22 mouse cellular contexts compared by ENCODE assay signal in genomic region chr13:48663988-48664339, GRCm38 (mm10). TPM values are rescaled to one million over a fixed set of nuclear protein-coding genes. Genes with fewer than 3 reads are reported as not detected.
DNase-seq lines count a peak whose midpoint lies in the region; ATAC-seq and TF ChIP-seq lines count a peak whose summit lies in the region.
"Had no signal": no experiment of that assay in that cellular context is flagged by ENCODE, and none has a peak within 500 bp of the region (broad histone marks: within the 10 kb centered on the region; RNA-seq: fewer than 3 reads in every experiment).

No protein-coding gene starts in this region.

- H3K4me1 ChIP-seq in hindbrain, embryonic 12.5 days, result peaks cover 36% of the 10 kb centered on the region
- H3K4me1 ChIP-seq in hindbrain, embryonic 13.5 days (replicated peaks), result peaks cover 37% of the 10 kb centered on the region
- H3K4me1 ChIP-seq in embryonic facial prominence, embryonic 13.5 days, result peaks cover 59% of the 10 kb centered on the region
- peaks cover 54% of the 10 kb centered on the region for H3K4me1 ChIP-seq in limb, embryonic 15.5 days

- WGBS in hindbrain, embryonic 12.5 days, result 4% methylated on average over 7 of the region's 7 CpGs
- WGBS in hindbrain, embryonic 13.5 days, result 7% methylated on average over 7 of the region's 7 CpGs
- WGBS in embryonic facial prominence, embryonic 13.5 days, result 16% methylated on average over 7 of the region's 7 CpGs
- 37% methylated on average over 7 of the region's 7 CpGs for WGBS in limb, embryonic 15.5 days

- H3K27ac ChIP-seq in hindbrain, embryonic 12.5 days, result no peak overlapping the region
- H3K27ac ChIP-seq in hindbrain, embryonic 13.5 days, result no peak overlapping the region
- no peak overlapping the region for H3K27ac ChIP-seq in embryonic facial prominence, embryonic 13.5 days
- no peak overlapping the region for H3K27ac ChIP-seq in limb, embryonic 15.5 days
- H3K27ac ChIP-seq in layer of hippocampus, adult 2 months, result no peak overlapping the region
- H3K27ac ChIP-seq: liver, embryonic 15.5 days; midbrain, embryonic 13.5 days had no signal

- H3K36me3 ChIP-seq in hindbrain, embryonic 12.5 days, result no peaks in the 10 kb centered on the region
- no peaks in the 10 kb centered on the region for H3K36me3 ChIP-seq in hindbrain, embryonic 13.5 days
- no peaks in the 10 kb centered on the region for H3K36me3 ChIP-seq in embryonic facial prominence, embryonic 13.5 days
- no peaks in the 10 kb centered on the region for H3K36me3 ChIP-seq in limb, embryonic 15.5 days
- H3K36me3 ChIP-seq: liver, embryonic 15.5 days; midbrain, embryonic 13.5 days had no signal

- H3K9ac ChIP-seq in hindbrain, embryonic 12.5 days, result no peak overlapping the region
- H3K9ac ChIP-seq in hindbrain, embryonic 13.5 days, result no peak overlapping the region
- peak overlapping the region; percentile 80 for H3K9ac ChIP-seq in embryonic facial prominence, embryonic 13.5 days
- H3K9ac ChIP-seq in limb, embryonic 15.5 days, result no peak overlapping the region
- H3K9ac ChIP-seq: liver, embryonic 15.5 days had no signal

- no peaks in the 10 kb centered on the region for H3K9me3 ChIP-seq in hindbrain, embryonic 12.5 days (replicated peaks)
- H3K9me3 ChIP-seq in hindbrain, embryonic 13.5 days, result no peaks in the 10 kb centered on the region
- H3K9me3 ChIP-seq in embryonic facial prominence, embryonic 13.5 days, result no peaks in the 10 kb centered on the region
- no peaks in the 10 kb centered on the region for H3K9me3 ChIP-seq in limb, embryonic 15.5 days
- H3K9me3 ChIP-seq: liver, embryonic 15.5 days; midbrain, embryonic 13.5 days had no signal

- peak overlapping the region; percentile 66; the same call in 1 of the 2 replicates for H3K4me2 ChIP-seq in hindbrain, embryonic 12.5 days (replicated peaks)
- no peak overlapping the region for H3K4me2 ChIP-seq in hindbrain, embryonic 13.5 days
- peak overlapping the region; percentile 85 for H3K4me2 ChIP-seq in embryonic facial prominence, embryonic 13.5 days
- H3K4me2 ChIP-seq in limb, embryonic 15.5 days, result peak overlapping the region; percentile 78; the same call in 1 of the 2 replicates
- H3K4me2 ChIP-seq: liver, embryonic 15.5 days had no signal

- H3K27me3 ChIP-seq in hindbrain, embryonic 12.5 days, result peaks cover 98% of the 10 kb centered on the region
- peaks cover 100% of the 10 kb centered on the region for H3K27me3 ChIP-seq in hindbrain, embryonic 13.5 days
- peaks cover 100% of the 10 kb centered on the region for H3K27me3 ChIP-seq in embryonic facial prominence, embryonic 13.5 days
- peaks cover 99% of the 10 kb centered on the region for H3K27me3 ChIP-seq in limb, embryonic 15.5 days

- no peak for ATAC-seq in hindbrain, embryonic 12.5 days (ENCODE audit: low FRiP score)
- ATAC-seq in hindbrain, embryonic 13.5 days (ENCODE audit: low FRiP score), result no peak
- ATAC-seq in embryonic facial prominence, embryonic 13.5 days (ENCODE audit: insufficient number of reproducible peaks, insufficient read depth, low FRiP score, low TSS enrichment, low read depth), result no peak
- ATAC-seq in limb, embryonic 15.5 days (ENCODE audit: insufficient number of reproducible peaks, low FRiP score, low TSS enrichment, low read depth), result no peak
- ATAC-seq: intestine, embryonic 16.5 days; midbrain, embryonic 13.5 days; Patski had no signal

- TF ChIP-seq CTCF in layer of hippocampus, adult 2 months (conservative IDR thresholded peaks at IDR 0.05), result no peak

- peak overlapping the region; percentile 44; the same call in 1 of the 2 replicates for H3K4me3 ChIP-seq in hindbrain, embryonic 12.5 days
- no peak overlapping the region for H3K4me3 ChIP-seq in hindbrain, embryonic 13.5 days
- H3K4me3 ChIP-seq in embryonic facial prominence, embryonic 13.5 days, result peak overlapping the region; percentile 57
- H3K4me3 ChIP-seq in limb, embryonic 15.5 days, result peak overlapping the region; percentile 43; the same call in 1 of the 2 replicates
- no peak overlapping the region for H3K4me3 ChIP-seq in layer of hippocampus, adult 2 months
- H3K4me3 ChIP-seq: liver, embryonic 15.5 days; myocyte had no signal

- DNase-seq in embryo, embryonic 9.5 days (ENCODE audit: extremely low spot score), result peak; percentile 29
- DNase-seq in embryo, embryonic 11 days, result no peak
- DNase-seq in layer of hippocampus, adult 2 months (ENCODE audit: low spot score in 2 of 2), result no peak
- DNase-seq in adrenal gland, adult 8-10 months, result no peak
- DNase-seq: cerebellum, adult 11 months; kidney, postnatal 14 days; layer of hippocampus, adult 9-11 months; lung, postnatal 36 days; thymus, postnatal 4 days had no signal

RNA-seq across cellular contexts. Expression of gene Barx1, which starts 1.2 kb away (rescaled TPM):
- polyA plus RNA-seq in hindbrain, embryonic 12.5 days (2016; fragmentation: Nextera tagmentation; extraction: Ambion mirVana), result 5.6 and 5.7 TPM in 2 replicates
- polyA plus RNA-seq in hindbrain, embryonic 13.5 days (2015; fragmentation: Nextera tagmentation; extraction: Ambion mirVana), result 0.87 TPM in 1 of 2 replicates, not detected in the other
- polyA plus RNA-seq in embryonic facial prominence, embryonic 13.5 days (2015; fragmentation: Nextera tagmentation; extraction: Ambion mirVana), result 14.5 and 15.1 TPM in 2 replicates
- polyA plus RNA-seq in limb, embryonic 15.5 days (2015; fragmentation: Nextera tagmentation; extraction: Ambion mirVana), result 3.9 and 4.3 TPM in 2 replicates
- not detected for total RNA-seq in layer of hippocampus, adult 2 months (2021)
- total RNA-seq in adrenal gland, adult 8-10 months (2022), result not detected
- total RNA-seq: CH12.LX; granulocyte monocyte progenitor cell, adult 5-6 weeks; left cerebral cortex, postnatal 10 days had no signal
- polyA plus RNA-seq: heart, postnatal 0 days; myocyte; Patski had no signal

RNA-seq across cellular contexts. Expression of gene Ptpdc1, which starts 38.5 kb away (rescaled TPM):
- polyA plus RNA-seq in hindbrain, embryonic 12.5 days (2016; fragmentation: Nextera tagmentation; extraction: Ambion mirVana), result 20.5 and 21.4 TPM in 2 replicates
- 15.1 and 15.9 TPM in 2 replicates for polyA plus RNA-seq in hindbrain, embryonic 13.5 days (2015; fragmentation: Nextera tagmentation; extraction: Ambion mirVana)
- 21.2 and 27.2 TPM in 2 replicates for polyA plus RNA-seq in embryonic facial prominence, embryonic 13.5 days (2015; fragmentation: Nextera tagmentation; extraction: Ambion mirVana)
- polyA plus RNA-seq in limb, embryonic 15.5 days (2015; fragmentation: Nextera tagmentation; extraction: Ambion mirVana), result 12.5 and 14.5 TPM in 2 replicates
- 10 to 100 TPM; 37.0 to 44.7 TPM for total RNA-seq in layer of hippocampus, adult 2 months (2021)
- 10 to 100 TPM in 2 of 4 experiments, 1 to 10 TPM in 2; 5.7 to 13.9 (median 10.4) TPM for total RNA-seq in adrenal gland, adult 8-10 months (2022)
- total RNA-seq: CH12.LX had no signal

Comparison
In these comparisons a context has a peak if more than half of its experiments do, and no peak if none do; other contexts are left out.
1. H3K4me3 ChIP-seq: peak in hindbrain, embryonic 12.5 days (single experiment), embryonic facial prominence, embryonic 13.5 days (single experiment) and limb, embryonic 15.5 days (single experiment); none in hindbrain, embryonic 13.5 days (single experiment) and layer of hippocampus, adult 2 months (single experiment).